Mouse (Mus musculus): ENCODE measurements around the gene Ogt. TPM values are rescaled to one million over a fixed set of nuclear protein-coding genes. Genes with fewer than 3 reads are reported as not detected.

Ogt gene
- 261 TPM for polyA plus RNA-seq (2017; shearing (Covaris generic))

GRCm38 (mm10) chrX:101639741-101640166 lies at the start of gene Ogt:
Gene Ogt, plus strand, starts transcription at chrX:101640060.

DNA sequence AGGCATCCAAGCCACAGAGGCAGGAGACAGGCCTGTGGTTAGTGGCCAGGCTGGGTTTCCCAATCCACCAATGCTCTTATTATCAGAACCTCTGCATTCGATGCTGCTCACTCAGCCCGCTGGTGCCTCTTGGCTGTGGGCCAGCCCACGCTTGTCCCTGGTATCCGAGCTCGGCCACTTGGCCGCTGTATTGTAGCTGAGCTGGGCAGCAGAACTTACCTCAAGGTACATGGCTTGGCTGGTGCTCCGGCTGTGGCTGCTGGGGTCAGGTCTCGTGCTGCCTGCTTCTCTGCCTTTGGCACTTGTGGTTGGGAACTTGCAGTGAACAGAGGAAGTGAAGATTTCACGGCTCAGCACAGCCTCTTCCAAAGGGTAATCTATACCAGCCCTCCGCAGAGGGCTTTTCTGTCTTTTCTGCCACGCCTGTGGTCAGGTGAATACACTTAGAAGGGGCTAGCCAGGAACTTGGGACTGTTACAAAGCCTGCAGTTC lies 94.0 kb downstream of the Ogt start, which contains the start of gene Cxcr3:
TSS of gene Cxcr3 (minus strand) at position 442 of the 492 bp plus-strand sequence.

Other genes starting within 250 kb of the Ogt start
- gene Zmym3, start 219.2 kb upstream of the Ogt start, polyA plus RNA-seq (2017; shearing (Covaris generic)), result 18.4 TPM
- 292 TPM for gene Nono, start 210.7 kb upstream of the Ogt start, polyA plus RNA-seq (2017; shearing (Covaris generic))
- 0.72 TPM for gene Itgb1bp2, start 191.0 kb upstream of the Ogt start, polyA plus RNA-seq (2017; shearing (Covaris generic))
- 22.2 TPM for gene Taf1, start 107.3 kb upstream of the Ogt start, polyA plus RNA-seq (2017; shearing (Covaris generic))
- 96.4 TPM for gene Cxcr3, start 94.2 kb downstream of the Ogt start, polyA plus RNA-seq (2017; shearing (Covaris generic))
- not detected for gene Gm4779, start 154.4 kb downstream of the Ogt start, polyA plus RNA-seq (2017; shearing (Covaris generic))
- not detected for gene 8030474K03Rik, start 154.6 kb downstream of the Ogt start, polyA plus RNA-seq (2017; shearing (Covaris generic))
- 0.92 TPM for gene Nhsl2, start 209.3 kb downstream of the Ogt start, polyA plus RNA-seq (2017; shearing (Covaris generic))

Measured in CD4-positive, CD25-positive, alpha-beta regulatory T cell (primary cell).